Mouse (Mus musculus) stomach, embryonic 14.5 days (tissue): Measurements from ENCODE around the gene Slc7a4. TPM values are rescaled to one million over a fixed set of nuclear protein-coding genes. Genes with fewer than 3 reads are reported as not detected.

Experiments
- ATAC-seq: fragments of 200-750 bp; cut with Nextera tagmentation; 2 replicates; pipeline ENCODE4 v1.8.0; 2017; ENCODE audit warnings: low read depth, moderate TSS enrichment; ENCODE audit not compliant: insufficient number of reproducible peaks, insufficient read depth, low FRiP score
- H3K27ac ChIP-seq: fragments of 300-500 bp; sonication (generic); 2 replicates; pipeline ENCODE4 v1.5.1; 2014; ENCODE audit warnings: mild to moderate bottlenecking, low read length, moderate library complexity, mixed read lengths
- H3K27me3 ChIP-seq: fragments of 300-500 bp; sonication (generic); 2 replicates; pipeline ENCODE4 v1.6.1; 2014; ENCODE audit warnings: low read length, control low read depth, mixed read lengths; ENCODE audit not compliant: control insufficient read depth, insufficient read depth
- H3K36me3 ChIP-seq: fragments of 300-500 bp; sonication (generic); 2 replicates; pipeline ENCODE4 v1.6.1; 2014; ENCODE audit warnings: mild to moderate bottlenecking, control low read depth, low read length, moderate library complexity, mixed read lengths; ENCODE audit not compliant: control insufficient read depth, insufficient read depth
- H3K4me1 ChIP-seq: fragments of 300-500 bp; sonication (generic); 2 replicates; pipeline ENCODE4 v1.6.1; 2014; ENCODE audit warnings: low read length, control low read depth, mixed read lengths; ENCODE audit not compliant: control insufficient read depth, insufficient read depth
- H3K4me2 ChIP-seq: fragments of 300-500 bp; sonication (generic); replicated peaks from 2 replicates; pipeline ENCODE4 v1.6.1; 2014; ENCODE audit warnings: low read depth, low read length, control low read depth
- H3K4me3 ChIP-seq: fragments of 300-500 bp; sonication (generic); 2 replicates; pipeline ENCODE4 v1.5.1; 2014; ENCODE audit warnings: low read depth, low read length, control low read depth
- H3K9ac ChIP-seq: fragments of 300-500 bp; sonication (generic); replicated peaks from 2 replicates; pipeline ENCODE4 v1.6.1; 2014; ENCODE audit warnings: low read depth, mild to moderate bottlenecking, control low read depth, low read length, moderate library complexity, mixed read lengths
- H3K9me3 ChIP-seq: fragments of 300-500 bp; sonication (generic); 2 replicates; pipeline ENCODE4 v1.6.1; 2016; ENCODE audit warnings: low read depth, low read length, control low read depth; ENCODE audit not compliant: control insufficient read depth
- WGBS: fragments of 180-500 bp; shearing (Covaris S2); extraction: QIAGEN DNeasy Blood & Tissue Kit; methylation state at CpG from one replicate; pipeline ENCODE4 v1.1.7; 2014; 5-methylcytosine and 5-hydroxymethylcytosine counted together
- polyA plus RNA-seq: library from polyadenylated mRNA; unstranded; fragments of >200 nt; fragmentation: Nextera tagmentation; extraction: Ambion mirVana; gene quantifications from 2 replicates; pipeline ENCODE4 v1.2.1, GENCODE M21; 2014

Slc7a4 gene
- polyA plus RNA-seq, result 13.0 and 15.2 TPM in 2 replicates

GRCm38 (mm10) chr16:17583064-17583463 lies at the start of gene Slc7a4:
Slc7a4 (minus strand) TSS chr16:17583214.
- no peak within 1 kb of the TSS for H3K4me3 ChIP-seq
- WGBS, result 22% methylated on average over 8 of the region's 8 CpGs

GRCm38 (mm10) chr16:17632580-17632979 lies 49.6 kb upstream of the Slc7a4 start:
- ATAC-seq, result no peak
- H3K36me3 ChIP-seq, result peaks cover 61% of the 10 kb centered on the region
- WGBS, result 96% methylated on average over 2 of the region's 2 CpGs
- no peak overlapping the region for H3K9ac ChIP-seq
- H3K4me2 ChIP-seq, result no peak overlapping the region
- H3K27ac ChIP-seq, result no peak overlapping the region
- no peak overlapping the region for H3K4me3 ChIP-seq
- H3K27me3 ChIP-seq, result no peaks in the 10 kb centered on the region
- no peaks in the 10 kb centered on the region for H3K9me3 ChIP-seq
- no peaks in the 10 kb centered on the region for H3K4me1 ChIP-seq

More at GRCm38 (mm10) chr16:17583064-17583463, at the start of gene Slc7a4:
- no peaks in the 10 kb centered on the region for H3K27me3 ChIP-seq
- no peaks in the 10 kb centered on the region for H3K36me3 ChIP-seq
- no peak within 1 kb of the TSS for H3K27ac ChIP-seq
- H3K9me3 ChIP-seq, result no peaks in the 10 kb centered on the region
- no peak for ATAC-seq
- no peak within 1 kb of the TSS for H3K4me2 ChIP-seq
- H3K4me1 ChIP-seq, result no peaks in the 10 kb centered on the region
- no peak within 1 kb of the TSS for H3K9ac ChIP-seq

- Histone ChIP-seq H3K27ac (no peak overlapping the region), H3K27me3 (no peaks in the 10 kb centered on the region), H3K4me1 (no peaks in the 10 kb centered on the region), H3K4me3 (no peak overlapping the region), H3K9ac (no peak overlapping the region), H3K4me2 (no peak overlapping the region), H3K36me3 (peaks cover 47% of the 10 kb centered on the region), H3K9me3 (no peaks in the 10 kb centered on the region)
- WGBS, result 94% methylated on average over 5 of the region's 5 CpGs
- no peak for ATAC-seq
Measured at GRCm38 (mm10) chr16:17626269-17626555, 43.2 kb upstream of the Slc7a4 start.

GRCm38 (mm10) chr16:17625488-17626268 lies 42.7 kb upstream of the Slc7a4 start:
- H3K4me1 ChIP-seq, result no peaks in the 10 kb centered on the region
- WGBS, result 63% methylated on average over 8 of the region's 8 CpGs
- no peaks in the 10 kb centered on the region for H3K27me3 ChIP-seq
- H3K9ac ChIP-seq, result no peak overlapping the region
- no peak overlapping the region for H3K4me2 ChIP-seq
- peaks cover 47% of the 10 kb centered on the region for H3K36me3 ChIP-seq
- no peaks in the 10 kb centered on the region for H3K9me3 ChIP-seq
- no peak overlapping the region for H3K27ac ChIP-seq
- no peak for ATAC-seq
- no peak overlapping the region for H3K4me3 ChIP-seq

GRCm38 (mm10) chr16:17621936-17622335 lies 38.9 kb upstream of the Slc7a4 start:
- Histone ChIP-seq H3K9me3 (no peaks in the 10 kb centered on the region), H3K4me1 (0 out of 2 replicates have a peak, but pooled peaks cover 6% of the 10 kb centered on the region), H3K27ac (no peak overlapping the region), H3K27me3 (no peaks in the 10 kb centered on the region), H3K4me2 (no peak overlapping the region), H3K4me3 (no peak overlapping the region), H3K36me3 (peaks cover 15% of the 10 kb centered on the region), H3K9ac (no peak overlapping the region)
- 86% methylated on average over 1 of the region's 1 CpGs for WGBS
- ATAC-seq, result no peak

GRCm38 (mm10) chr16:17619198-17620105 lies 36.4 kb upstream of the Slc7a4 start, which contains the start of gene Smpd4:
Smpd4 (plus strand) TSS chr16:17619354.
- Histone ChIP-seq H3K4me3 (peak within 1 kb of the TSS; percentile 95), H3K9ac (peak within 1 kb of the TSS; percentile 95), H3K4me2 (peak within 1 kb of the TSS; percentile 95), H3K9me3 (no peaks in the 10 kb centered on the region), H3K27ac (no peak within 1 kb of the TSS), H3K27me3 (no peaks in the 10 kb centered on the region), H3K4me1 (0 out of 2 replicates have a peak, but pooled peaks cover 6% of the 10 kb centered on the region), H3K36me3 (peaks cover 3% of the 10 kb centered on the region)
- WGBS, result 4% methylated on average over 60 of the region's 60 CpGs
- ATAC-seq, result peak; percentile 70

GRCm38 (mm10) chr16:17617922-17618565 lies 35.0 kb upstream of the Slc7a4 start:
- H3K27me3 ChIP-seq, result no peaks in the 10 kb centered on the region
- H3K9ac ChIP-seq, result no peak overlapping the region
- 12% methylated on average over 13 of the region's 13 CpGs for WGBS
- H3K9me3 ChIP-seq, result no peaks in the 10 kb centered on the region
- 0 out of 2 replicates have a peak, but pooled peaks cover 6% of the 10 kb centered on the region for H3K4me1 ChIP-seq
- H3K4me3 ChIP-seq, result no peak overlapping the region
- no peak overlapping the region for H3K27ac ChIP-seq
- ATAC-seq, result peak; percentile 82
- H3K4me2 ChIP-seq, result peak overlapping the region; percentile 7; the same call in 1 of the 2 replicates
- no peaks in the 10 kb centered on the region; the same call in none of the 2 replicates for H3K36me3 ChIP-seq

- Histone ChIP-seq H3K9ac (no peak overlapping the region), H3K4me2 (no peak overlapping the region), H3K27me3 (no peaks in the 10 kb centered on the region)
Measured at GRCm38 (mm10) chr16:17616212-17616611, 33.2 kb upstream of the Slc7a4 start.

More at GRCm38 (mm10) chr16:17616212-17616611, 33.2 kb upstream of the Slc7a4 start:
- Histone ChIP-seq H3K4me1 (0 out of 2 replicates have a peak, but pooled peaks cover 6% of the 10 kb centered on the region), H3K4me3 (no peak overlapping the region), H3K9me3 (no peaks in the 10 kb centered on the region), H3K36me3 (no peaks in the 10 kb centered on the region), H3K27ac (no peak overlapping the region)
- no peak for ATAC-seq
- 72% methylated on average over 5 of the region's 5 CpGs for WGBS
